Comparison of ENCODE assay signal across 16 mouse cellular contexts in the genomic region with DNA sequence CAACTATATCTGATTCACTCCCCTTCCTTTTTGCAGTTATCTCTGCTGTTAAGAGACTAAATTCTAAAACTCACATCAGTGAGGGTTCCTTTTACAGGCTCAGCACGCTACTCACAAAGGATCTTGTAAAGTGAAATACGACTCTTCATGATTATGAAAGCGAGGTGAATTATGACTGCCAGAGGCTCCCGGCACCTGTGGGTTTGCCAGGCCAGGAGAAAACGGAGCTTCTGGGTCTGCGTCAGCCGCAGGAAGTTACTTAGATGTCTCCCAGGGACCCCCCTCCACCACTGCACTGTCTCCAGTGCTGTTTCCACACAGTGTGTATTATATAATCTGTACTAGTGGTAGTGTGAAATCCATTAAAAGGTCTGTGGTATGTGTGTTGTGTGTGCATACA.
DNase-seq lines count a peak whose midpoint lies in the region; ATAC-seq and TF ChIP-seq lines count a peak whose summit lies in the region.
"Had no signal": no experiment of that assay in that cellular context is flagged by ENCODE, and none has a peak within 500 bp of the region (broad histone marks: within the 10 kb centered on the region; RNA-seq: fewer than 3 reads in every experiment).

No protein-coding gene starts in this region.

- TF ChIP-seq CTCF in hindbrain, postnatal 0 days (IDR thresholded peaks at IDR 0.05; ENCODE audit: low read depth) = no peak

- H3K9me3 ChIP-seq in kidney, embryonic 16.5 days (ENCODE audit: low read length) = no peaks in the 10 kb centered on the region
- H3K9me3 ChIP-seq in embryonic facial prominence, embryonic 14.5 days (ENCODE audit: control insufficient read depth, low read length) = no peaks in the 10 kb centered on the region
- H3K9me3 ChIP-seq in limb, embryonic 13.5 days = no peaks in the 10 kb centered on the region
- H3K9me3 ChIP-seq in hindbrain, postnatal 0 days (ENCODE audit: low read length) = no peaks in the 10 kb centered on the region
- H3K9me3 ChIP-seq in liver, embryonic 12.5 days (replicated peaks) = no peaks in the 10 kb centered on the region
- H3K9me3 ChIP-seq: forebrain, embryonic 10.5 days; heart, embryonic 10.5 days; neural tube, embryonic 12.5 days had no signal

- no peak for DNase-seq in kidney, postnatal 4 days
- DNase-seq in adrenal gland, postnatal 10 days = peak; percentile 45
- DNase-seq in embryonic facial prominence, embryonic 14.5 days (ENCODE audit: low spot score) = peak; percentile 45
- no peak for DNase-seq in hindbrain, postnatal 0 days (ENCODE audit: low spot score)
- DNase-seq: cerebellum, postnatal 25 days; heart, postnatal 36 days; layer of hippocampus, adult 9-11 months; lung, adult 2 months had no signal

- no peaks in the 10 kb centered on the region for H3K36me3 ChIP-seq in kidney, embryonic 16.5 days (ENCODE audit: insufficient read depth, low read length)
- H3K36me3 ChIP-seq in embryonic facial prominence, embryonic 14.5 days (ENCODE audit: control insufficient read depth, insufficient read depth, low read length) = no peaks in the 10 kb centered on the region
- peaks cover under 1% of the 10 kb centered on the region; the same call in 1 of the 2 replicates for H3K36me3 ChIP-seq in limb, embryonic 13.5 days
- no peaks in the 10 kb centered on the region for H3K36me3 ChIP-seq in hindbrain, postnatal 0 days (ENCODE audit: insufficient read depth, low read length)
- H3K36me3 ChIP-seq in liver, embryonic 12.5 days = no peaks in the 10 kb centered on the region
- H3K36me3 ChIP-seq: forebrain, embryonic 10.5 days; heart, embryonic 10.5 days; neural tube, embryonic 12.5 days had no signal

- no peak for ATAC-seq in kidney, embryonic 16.5 days (ENCODE audit: low FRiP score, low TSS enrichment)
- ATAC-seq in embryonic facial prominence, embryonic 14.5 days (ENCODE audit: low read depth) = 0 out of 2 replicates have a peak, but pooled peaks have one; percentile 27
- peak; percentile 30; the same call in 1 of the 2 replicates for ATAC-seq in limb, embryonic 13.5 days (ENCODE audit: low FRiP score, low read depth)
- ATAC-seq in hindbrain, postnatal 0 days = no peak
- no peak for ATAC-seq in liver, embryonic 12.5 days
- ATAC-seq: activated CD4-positive, CD25-positive, alpha-beta regulatory T cell, adult 4 months; CD4-positive, CD25-positive, alpha-beta regulatory T cell, adult 4 months had no signal

- peaks cover 53% of the 10 kb centered on the region for H3K4me1 ChIP-seq in kidney, embryonic 16.5 days (ENCODE audit: insufficient read depth, low read length)
- peaks cover 20% of the 10 kb centered on the region for H3K4me1 ChIP-seq in embryonic facial prominence, embryonic 14.5 days (ENCODE audit: control insufficient read depth, insufficient read depth, low read length)
- H3K4me1 ChIP-seq in limb, embryonic 13.5 days = peaks cover 63% of the 10 kb centered on the region
- H3K4me1 ChIP-seq in hindbrain, postnatal 0 days (ENCODE audit: insufficient read depth, low read length) = peaks cover 3% of the 10 kb centered on the region; the same call in 1 of the 2 replicates
- peaks cover 13% of the 10 kb centered on the region; the same call in 1 of the 2 replicates for H3K4me1 ChIP-seq in liver, embryonic 12.5 days

- no peak overlapping the region for H3K9ac ChIP-seq in kidney, embryonic 16.5 days (replicated peaks; ENCODE audit: low read length)
- no peak overlapping the region for H3K9ac ChIP-seq in embryonic facial prominence, embryonic 14.5 days (ENCODE audit: low read depth, low read length)
- H3K9ac ChIP-seq in limb, embryonic 13.5 days = no peak overlapping the region
- H3K9ac ChIP-seq in hindbrain, postnatal 0 days (replicated peaks; ENCODE audit: low read length) = no peak overlapping the region
- H3K9ac ChIP-seq in liver, embryonic 12.5 days = no peak overlapping the region
- H3K9ac ChIP-seq: neural tube, embryonic 12.5 days had no signal

- no peak overlapping the region for H3K4me2 ChIP-seq in kidney, embryonic 16.5 days (replicated peaks; ENCODE audit: low read depth, low read length)
- H3K4me2 ChIP-seq in embryonic facial prominence, embryonic 14.5 days (ENCODE audit: low read depth, low read length) = no peak overlapping the region
- H3K4me2 ChIP-seq in limb, embryonic 13.5 days (replicated peaks) = no peak overlapping the region
- H3K4me2 ChIP-seq in hindbrain, postnatal 0 days (ENCODE audit: low read depth, low read length) = no peak overlapping the region
- H3K4me2 ChIP-seq in liver, embryonic 12.5 days = no peak overlapping the region
- H3K4me2 ChIP-seq: neural tube, embryonic 12.5 days had no signal

- peak overlapping the region; percentile 74 for H3K27ac ChIP-seq in kidney, embryonic 16.5 days (ENCODE audit: low read length)
- H3K27ac ChIP-seq in embryonic facial prominence, embryonic 14.5 days (replicated peaks; ENCODE audit: low read depth, low read length) = no peak overlapping the region
- peak overlapping the region; percentile 0; the same call in 1 of the 2 replicates for H3K27ac ChIP-seq in limb, embryonic 13.5 days
- H3K27ac ChIP-seq in hindbrain, postnatal 0 days = no peak overlapping the region
- H3K27ac ChIP-seq in liver, embryonic 12.5 days = no peak overlapping the region
- H3K27ac ChIP-seq: forebrain, embryonic 10.5 days; heart, embryonic 10.5 days; neural tube, embryonic 12.5 days had no signal

- 33% methylated on average over 7 of the region's 7 CpGs for WGBS in kidney, embryonic 16.5 days
- WGBS in embryonic facial prominence, embryonic 14.5 days = 26% methylated on average over 7 of the region's 7 CpGs
- 9% methylated on average over 7 of the region's 7 CpGs for WGBS in limb, embryonic 13.5 days
- 81% methylated on average over 7 of the region's 7 CpGs for WGBS in hindbrain, postnatal 0 days
- 60% methylated on average over 7 of the region's 7 CpGs for WGBS in liver, embryonic 12.5 days (ENCODE audit: insufficient replicate concordance)

- H3K4me3 ChIP-seq in kidney, embryonic 16.5 days (ENCODE audit: low read length) = no peak overlapping the region
- H3K4me3 ChIP-seq in embryonic facial prominence, embryonic 14.5 days (ENCODE audit: low read depth, low read length) = no peak overlapping the region
- no peak overlapping the region for H3K4me3 ChIP-seq in limb, embryonic 13.5 days
- H3K4me3 ChIP-seq in hindbrain, postnatal 0 days (ENCODE audit: low read length) = no peak overlapping the region
- no peak overlapping the region for H3K4me3 ChIP-seq in liver, embryonic 12.5 days
- H3K4me3 ChIP-seq: forebrain, embryonic 10.5 days; heart, embryonic 10.5 days; neural tube, embryonic 12.5 days had no signal

- no peaks in the 10 kb centered on the region for H3K27me3 ChIP-seq in kidney, embryonic 16.5 days (ENCODE audit: insufficient read depth, low read length)
- H3K27me3 ChIP-seq in embryonic facial prominence, embryonic 14.5 days (replicated peaks; ENCODE audit: control insufficient read depth, insufficient read depth, low read length) = no peaks in the 10 kb centered on the region
- H3K27me3 ChIP-seq in limb, embryonic 13.5 days = 0 out of 2 replicates have a peak, but pooled peaks cover under 1% of the 10 kb centered on the region
- no peaks in the 10 kb centered on the region for H3K27me3 ChIP-seq in hindbrain, postnatal 0 days (ENCODE audit: insufficient read depth, low read length)
- H3K27me3 ChIP-seq in liver, embryonic 12.5 days (replicated peaks) = no peaks in the 10 kb centered on the region
- H3K27me3 ChIP-seq: neural tube, embryonic 12.5 days had no signal

Comparison
In these comparisons a context has a peak if more than half of its experiments do, and no peak if none do; other contexts are left out.
1. ATAC-seq: peak in embryonic facial prominence, embryonic 14.5 days (single experiment) and limb, embryonic 13.5 days (single experiment); none in kidney, embryonic 16.5 days (single experiment), hindbrain, postnatal 0 days (single experiment) and liver, embryonic 12.5 days (single experiment).
2. H3K27ac ChIP-seq: peak in kidney, embryonic 16.5 days (single experiment) and limb, embryonic 13.5 days (single experiment); none in embryonic facial prominence, embryonic 14.5 days (single experiment), hindbrain, postnatal 0 days (single experiment) and liver, embryonic 12.5 days (single experiment).
3. DNase-seq: peak in adrenal gland, postnatal 10 days (single experiment) and embryonic facial prominence, embryonic 14.5 days (single experiment); none in kidney, postnatal 4 days (0 of 2) and hindbrain, postnatal 0 days (single experiment).